Mouse (Mus musculus): ENCODE data around the gene Phf10. TPM values are rescaled to one million over a fixed set of nuclear protein-coding genes. Genes with fewer than 3 reads are reported as not detected.
"Not testable (repeated sequence)": the region's sequence is repeated elsewhere in the genome, so short reads cannot be mapped to it uniquely, and the experiment has no call there.

Gene Phf10
- polyA plus RNA-seq, 1 experiment from 2014 or later = 29.5 TPM

GRCm38 (mm10) chr17:14978362-14979038, 17.4 kb upstream of the Phf10 start, which contains the start of the genes 9030025P20Rik and Gm3417:
Gene 9030025P20Rik (plus strand): TSS chr17:14978468.
Gene Gm3417 (minus strand): TSS chr17:14978790.
- H3K4me3 ChIP-seq (ENCODE audit: low read depth, low read length); DNase-seq (ENCODE audit: low spot score); H3K27ac ChIP-seq (replicated peaks); H3K4me2 ChIP-seq (replicated peaks; ENCODE audit: low read depth); H3K9me3 ChIP-seq (ENCODE audit: control insufficient read depth, low read length); H3K9ac ChIP-seq (ENCODE audit: low read length); H3K4me1 ChIP-seq (replicated peaks; ENCODE audit: control insufficient read depth, insufficient read depth); H3K36me3 ChIP-seq (ENCODE audit: control insufficient read depth, insufficient read depth, low read length); H3K27me3 ChIP-seq (ENCODE audit: control insufficient read depth, insufficient read depth, low read length): not testable (repeated sequence)
- WGBS = no CpG with 5 or more reads among the region's 60 CpGs
- peak; percentile 99 for ATAC-seq (ENCODE audit: low FRiP score, low TSS enrichment)

- H3K9me3 ChIP-seq (ENCODE audit: control insufficient read depth, low read length); H3K27me3 ChIP-seq (ENCODE audit: control insufficient read depth, insufficient read depth, low read length); DNase-seq (ENCODE audit: low spot score); H3K4me1 ChIP-seq (replicated peaks; ENCODE audit: control insufficient read depth, insufficient read depth); H3K9ac ChIP-seq (ENCODE audit: low read length); H3K27ac ChIP-seq (replicated peaks); H3K36me3 ChIP-seq (ENCODE audit: control insufficient read depth, insufficient read depth, low read length); H3K4me2 ChIP-seq (replicated peaks; ENCODE audit: low read depth); H3K4me3 ChIP-seq (ENCODE audit: low read depth, low read length): not testable (repeated sequence)
- 0 out of 2 replicates have a peak, but pooled peaks have one; percentile 28 for ATAC-seq (ENCODE audit: low FRiP score, low TSS enrichment)
- 1% methylated on average over 4 of the region's 7 CpGs for WGBS
Observed at GRCm38 (mm10) chr17:14977718-14978361, 16.8 kb upstream of the Phf10 start.

GRCm38 (mm10) chr17:14968373-14968913, 7.4 kb upstream of the Phf10 start:
- H3K4me3 ChIP-seq (ENCODE audit: low read depth, low read length); H3K27me3 ChIP-seq (ENCODE audit: control insufficient read depth, insufficient read depth, low read length); H3K4me1 ChIP-seq (replicated peaks; ENCODE audit: control insufficient read depth, insufficient read depth); ATAC-seq (ENCODE audit: low FRiP score, low TSS enrichment); H3K4me2 ChIP-seq (replicated peaks; ENCODE audit: low read depth); H3K9ac ChIP-seq (ENCODE audit: low read length); DNase-seq (ENCODE audit: low spot score); H3K27ac ChIP-seq (replicated peaks); H3K9me3 ChIP-seq (ENCODE audit: control insufficient read depth, low read length); H3K36me3 ChIP-seq (ENCODE audit: control insufficient read depth, insufficient read depth, low read length): not testable (repeated sequence)
- no CpG with 5 or more reads among the region's 6 CpGs for WGBS

- peak; percentile 79 for ATAC-seq (ENCODE audit: low FRiP score, low TSS enrichment)
- H3K4me3 ChIP-seq (ENCODE audit: low read depth, low read length); DNase-seq (ENCODE audit: low spot score); H3K9me3 ChIP-seq (ENCODE audit: control insufficient read depth, low read length); H3K27ac ChIP-seq (replicated peaks); H3K9ac ChIP-seq (ENCODE audit: low read length); H3K27me3 ChIP-seq (ENCODE audit: control insufficient read depth, insufficient read depth, low read length); H3K36me3 ChIP-seq (ENCODE audit: control insufficient read depth, insufficient read depth, low read length); H3K4me2 ChIP-seq (replicated peaks; ENCODE audit: low read depth); H3K4me1 ChIP-seq (replicated peaks; ENCODE audit: control insufficient read depth, insufficient read depth): not testable (repeated sequence)
- WGBS = no CpG with 5 or more reads among the region's 44 CpGs
Observed at GRCm38 (mm10) chr17:14961557-14962154, 583 bp upstream of the Phf10 start.

- TF ChIP-seq EP300 (optimal IDR thresholded peaks at IDR 0.05) (no peak), CTCF (IDR thresholded peaks at IDR 0.05; ENCODE audit: low read depth) (no peak)
- ATAC-seq (ENCODE audit: low FRiP score, low TSS enrichment) = peak; percentile 14; the same call in 1 of the 2 replicates
- DNase-seq (ENCODE audit: low spot score) = peak; percentile 31
- peaks cover 2% of the 10 kb centered on the region; the same call in 1 of the 2 replicates for H3K4me1 ChIP-seq (replicated peaks; ENCODE audit: control insufficient read depth, insufficient read depth)
- H3K9ac ChIP-seq (ENCODE audit: low read length) = peak overlapping the region; percentile 72
- no peaks in the 10 kb centered on the region for H3K27me3 ChIP-seq (ENCODE audit: control insufficient read depth, insufficient read depth, low read length)
- no peaks in the 10 kb centered on the region for H3K36me3 ChIP-seq (ENCODE audit: control insufficient read depth, insufficient read depth, low read length)
- peak overlapping the region; percentile 62 for H3K4me3 ChIP-seq (ENCODE audit: low read depth, low read length)
- H3K4me2 ChIP-seq (replicated peaks; ENCODE audit: low read depth) = peak overlapping the region; percentile 88
- WGBS = under 1% methylated on average over 19 of the region's 23 CpGs
- no peaks in the 10 kb centered on the region for H3K9me3 ChIP-seq (ENCODE audit: control insufficient read depth, low read length)
- peak overlapping the region; percentile 40; the same call in 1 of the 2 replicates for H3K27ac ChIP-seq (replicated peaks)
Observed at GRCm38 (mm10) chr17:14960520-14960919, 553 bp downstream of the Phf10 start.

- no peak for DNase-seq (ENCODE audit: low spot score)
- Histone ChIP-seq H3K9me3 (ENCODE audit: control insufficient read depth, low read length) (no peaks in the 10 kb centered on the region), H3K4me2 (replicated peaks; ENCODE audit: low read depth) (peak overlapping the region; percentile 50), H3K4me1 (replicated peaks; ENCODE audit: control insufficient read depth, insufficient read depth) (peaks cover 2% of the 10 kb centered on the region; the same call in 1 of the 2 replicates), H3K9ac (ENCODE audit: low read length) (peak overlapping the region; percentile 38; the same call in 1 of the 2 replicates), H3K27ac (replicated peaks) (no peak overlapping the region), H3K36me3 (ENCODE audit: control insufficient read depth, insufficient read depth, low read length) (no peaks in the 10 kb centered on the region), H3K4me3 (ENCODE audit: low read depth, low read length) (peak overlapping the region; percentile 28), H3K27me3 (ENCODE audit: control insufficient read depth, insufficient read depth, low read length) (no peaks in the 10 kb centered on the region)
- 25% methylated on average over 3 of the region's 3 CpGs for WGBS
- TF ChIP-seq CTCF (IDR thresholded peaks at IDR 0.05; ENCODE audit: low read depth) = no peak
- TF ChIP-seq EP300 (optimal IDR thresholded peaks at IDR 0.05) = no peak
- 0 out of 2 replicates have a peak, but pooled peaks have one; percentile 46 for ATAC-seq (ENCODE audit: low FRiP score, low TSS enrichment)
Observed at GRCm38 (mm10) chr17:14959979-14960378, 1.1 kb downstream of the Phf10 start.

Data from stomach, postnatal 0 days (tissue).